Mouse (Mus musculus): ENCODE measurements around the gene Olfr1191-ps1. TPM values are rescaled to one million over a fixed set of nuclear protein-coding genes. Genes with fewer than 3 reads are reported as not detected.
"Not testable (repeated sequence)": the region's sequence is repeated elsewhere in the genome, so short reads cannot be mapped to it uniquely, and the experiment has no call there.

Olfr1191-ps1 gene
- not detected in 2 replicates for polyA plus RNA-seq (2015; fragmentation: Nextera tagmentation; extraction: Ambion mirVana)

- H3K27me3 ChIP-seq (ENCODE audit: control insufficient read depth, insufficient read depth, low read length); DNase-seq (ENCODE audit: low spot score); H3K9me3 ChIP-seq (ENCODE audit: control insufficient read depth, low read length); H3K27ac ChIP-seq (replicated peaks); H3K36me3 ChIP-seq (ENCODE audit: control insufficient read depth, insufficient read depth, low read length); H3K4me1 ChIP-seq (replicated peaks; ENCODE audit: control insufficient read depth, insufficient read depth); ATAC-seq (ENCODE audit: low FRiP score, low TSS enrichment); H3K9ac ChIP-seq (ENCODE audit: low read length); H3K4me2 ChIP-seq (replicated peaks; ENCODE audit: low read depth); H3K4me3 ChIP-seq (ENCODE audit: low read depth, low read length): not testable (repeated sequence)
- WGBS = 88% methylated on average over 1 of the region's 1 CpGs
These were observed at the start of gene Olfr1191-ps1 for GRCm38 (mm10) chr2:88640242-88640641. TSS of gene Olfr1191-ps1 (plus strand) at chr2:88640542.

- DNase-seq (ENCODE audit: low spot score) (no peak), ATAC-seq (ENCODE audit: low FRiP score, low TSS enrichment) (no peak)
- no peak within 1 kb of the TSS for H3K9ac ChIP-seq (ENCODE audit: low read length)
- no peak within 1 kb of the TSS for H3K27ac ChIP-seq (replicated peaks)
- H3K4me3 ChIP-seq (ENCODE audit: low read depth, low read length) = no peak within 1 kb of the TSS
- no peaks in the 10 kb centered on the region for H3K27me3 ChIP-seq (ENCODE audit: control insufficient read depth, insufficient read depth, low read length)
- H3K4me1 ChIP-seq (replicated peaks; ENCODE audit: control insufficient read depth, insufficient read depth) = no peaks in the 10 kb centered on the region
- H3K9me3 ChIP-seq (ENCODE audit: control insufficient read depth, low read length) = no peaks in the 10 kb centered on the region
- TF ChIP-seq CTCF (IDR thresholded peaks at IDR 0.05; ENCODE audit: low read depth) (no peak), EP300 (optimal IDR thresholded peaks at IDR 0.05) (no peak)
- no peaks in the 10 kb centered on the region for H3K36me3 ChIP-seq (ENCODE audit: control insufficient read depth, insufficient read depth, low read length)
- no peak within 1 kb of the TSS for H3K4me2 ChIP-seq (replicated peaks; ENCODE audit: low read depth)
- 29% methylated on average over 1 of the region's 1 CpGs for WGBS
These were observed 7.9 kb downstream of the Olfr1191-ps1 start, which contains the start of gene Olfr1192-ps1 for GRCm38 (mm10) chr2:88648209-88648608. TSS of gene Olfr1192-ps1 (plus strand) at chr2:88648509.

GRCm38 (mm10) chr2:88675328-88675727 lies 35.0 kb downstream of the Olfr1191-ps1 start, which contains the start of gene Olfr1193:
TSS of gene Olfr1193 (plus strand) at chr2:88675628.
- H3K4me2 ChIP-seq (replicated peaks; ENCODE audit: low read depth); ATAC-seq (ENCODE audit: low FRiP score, low TSS enrichment); H3K4me3 ChIP-seq (ENCODE audit: low read depth, low read length): not testable (repeated sequence)

GRCm38 (mm10) chr2:88689087-88689486 lies 48.7 kb downstream of the Olfr1191-ps1 start, which contains the start of gene Olfr1195:
TSS of gene Olfr1195 (minus strand) at chr2:88689187.
- ATAC-seq (ENCODE audit: low FRiP score, low TSS enrichment) (no peak), DNase-seq (ENCODE audit: low spot score) (no peak)
- H3K9me3 ChIP-seq (ENCODE audit: control insufficient read depth, low read length) = no peaks in the 10 kb centered on the region
- H3K27me3 ChIP-seq (ENCODE audit: control insufficient read depth, insufficient read depth, low read length) = no peaks in the 10 kb centered on the region
- no peaks in the 10 kb centered on the region for H3K36me3 ChIP-seq (ENCODE audit: control insufficient read depth, insufficient read depth, low read length)
- H3K27ac ChIP-seq (replicated peaks) = no peak within 1 kb of the TSS
- no peaks in the 10 kb centered on the region for H3K4me1 ChIP-seq (replicated peaks; ENCODE audit: control insufficient read depth, insufficient read depth)
- TF ChIP-seq EP300 (optimal IDR thresholded peaks at IDR 0.05) = no peak
- TF ChIP-seq CTCF (IDR thresholded peaks at IDR 0.05; ENCODE audit: low read depth) = no peak
- no peak within 1 kb of the TSS for H3K4me3 ChIP-seq (ENCODE audit: low read depth, low read length)
- H3K4me2 ChIP-seq (replicated peaks; ENCODE audit: low read depth) = no peak within 1 kb of the TSS
- H3K9ac ChIP-seq (ENCODE audit: low read length) = no peak within 1 kb of the TSS

More at GRCm38 (mm10) chr2:88675328-88675727, 35.0 kb downstream of the Olfr1191-ps1 start, which contains the start of gene Olfr1193:
- not testable (repeated sequence) for DNase-seq (ENCODE audit: low spot score); H3K9ac ChIP-seq (ENCODE audit: low read length); H3K36me3 ChIP-seq (ENCODE audit: control insufficient read depth, insufficient read depth, low read length); H3K27ac ChIP-seq (replicated peaks); H3K9me3 ChIP-seq (ENCODE audit: control insufficient read depth, low read length); H3K27me3 ChIP-seq (ENCODE audit: control insufficient read depth, insufficient read depth, low read length); H3K4me1 ChIP-seq (replicated peaks; ENCODE audit: control insufficient read depth, insufficient read depth)

Other genes starting within 250 kb of the Olfr1191-ps1 start
- not detected in 2 replicates for gene Olfr1179, start 234.1 kb upstream of the Olfr1191-ps1 start, polyA plus RNA-seq (2015; fragmentation: Nextera tagmentation; extraction: Ambion mirVana)
- gene Olfr1180, start 221.4 kb upstream of the Olfr1191-ps1 start, polyA plus RNA-seq (2015; fragmentation: Nextera tagmentation; extraction: Ambion mirVana) = not detected in 2 replicates
- gene Olfr1181, start 214.4 kb upstream of the Olfr1191-ps1 start, polyA plus RNA-seq (2015; fragmentation: Nextera tagmentation; extraction: Ambion mirVana) = not detected in 2 replicates
- not detected in 2 replicates for gene Gm13757, start 191.4 kb upstream of the Olfr1191-ps1 start, polyA plus RNA-seq (2015; fragmentation: Nextera tagmentation; extraction: Ambion mirVana)
- gene Olfr1183, start 185.7 kb upstream of the Olfr1191-ps1 start, polyA plus RNA-seq (2015; fragmentation: Nextera tagmentation; extraction: Ambion mirVana) = not detected in 2 replicates
- gene Olfr1184, start 156.9 kb upstream of the Olfr1191-ps1 start, polyA plus RNA-seq (2015; fragmentation: Nextera tagmentation; extraction: Ambion mirVana) = not detected in 2 replicates
- 0.02 TPM in 1 of 2 replicates, not detected in the other for gene Olfr1185-ps1, start 147.2 kb upstream of the Olfr1191-ps1 start, polyA plus RNA-seq (2015; fragmentation: Nextera tagmentation; extraction: Ambion mirVana)
- not detected in 2 replicates for gene Olfr1186, start 122.0 kb upstream of the Olfr1191-ps1 start, polyA plus RNA-seq (2015; fragmentation: Nextera tagmentation; extraction: Ambion mirVana)
- not detected in 2 replicates for gene Olfr1188, start 83.6 kb upstream of the Olfr1191-ps1 start, polyA plus RNA-seq (2015; fragmentation: Nextera tagmentation; extraction: Ambion mirVana)
- gene Olfr1189, start 54.1 kb upstream of the Olfr1191-ps1 start, polyA plus RNA-seq (2015; fragmentation: Nextera tagmentation; extraction: Ambion mirVana) = not detected in 2 replicates
- 0.02 TPM in 1 of 2 replicates, not detected in the other for gene Olfr1192-ps1, start 8.0 kb downstream of the Olfr1191-ps1 start, polyA plus RNA-seq (2015; fragmentation: Nextera tagmentation; extraction: Ambion mirVana)
- gene Olfr1193, start 35.1 kb downstream of the Olfr1191-ps1 start, polyA plus RNA-seq (2015; fragmentation: Nextera tagmentation; extraction: Ambion mirVana) = not detected in 2 replicates
- 0.04 TPM in 1 of 2 replicates, not detected in the other for gene Olfr1195, start 48.6 kb downstream of the Olfr1191-ps1 start, polyA plus RNA-seq (2015; fragmentation: Nextera tagmentation; extraction: Ambion mirVana)
- not detected in 2 replicates for gene Olfr1196, start 64.1 kb downstream of the Olfr1191-ps1 start, polyA plus RNA-seq (2015; fragmentation: Nextera tagmentation; extraction: Ambion mirVana)
- gene Olfr1197, start 91.8 kb downstream of the Olfr1191-ps1 start, polyA plus RNA-seq (2015; fragmentation: Nextera tagmentation; extraction: Ambion mirVana) = not detected in 2 replicates
- gene Olfr1198, start 110.8 kb downstream of the Olfr1191-ps1 start, polyA plus RNA-seq (2015; fragmentation: Nextera tagmentation; extraction: Ambion mirVana) = not detected in 2 replicates
- not detected in 2 replicates for gene Olfr1199, start 119.9 kb downstream of the Olfr1191-ps1 start, polyA plus RNA-seq (2015; fragmentation: Nextera tagmentation; extraction: Ambion mirVana)
- not detected in 2 replicates for gene Olfr1200, start 129.9 kb downstream of the Olfr1191-ps1 start, polyA plus RNA-seq (2015; fragmentation: Nextera tagmentation; extraction: Ambion mirVana)
- not detected in 2 replicates for gene Olfr1201, start 152.5 kb downstream of the Olfr1191-ps1 start, polyA plus RNA-seq (2015; fragmentation: Nextera tagmentation; extraction: Ambion mirVana)
- gene Olfr1202, start 174.0 kb downstream of the Olfr1191-ps1 start, polyA plus RNA-seq (2015; fragmentation: Nextera tagmentation; extraction: Ambion mirVana) = 0.04 TPM in 1 of 2 replicates, not detected in the other
- 0.05 TPM in 1 of 2 replicates, not detected in the other for gene Olfr1205, start 189.2 kb downstream of the Olfr1191-ps1 start, polyA plus RNA-seq (2015; fragmentation: Nextera tagmentation; extraction: Ambion mirVana)
- gene Olfr1204, start 208.8 kb downstream of the Olfr1191-ps1 start, polyA plus RNA-seq (2015; fragmentation: Nextera tagmentation; extraction: Ambion mirVana) = not detected in 2 replicates
- gene Olfr1206, start 222.7 kb downstream of the Olfr1191-ps1 start, polyA plus RNA-seq (2015; fragmentation: Nextera tagmentation; extraction: Ambion mirVana) = not detected in 2 replicates